Mouse (Mus musculus): ENCODE measurements at regions not wholly inside any gene's neighbourhood (a gene's known extent, or its start where the extent isn't known, plus 50 kb on each side); places are given as distances from the start of the nearest gene placed in this dataset.
"Not testable (repeated sequence)": the region's sequence is repeated elsewhere in the genome, so short reads cannot be mapped to it uniquely, and the experiment has no call there.

- TF ChIP-seq CTCF, EP300 (IDR thresholded peaks at IDR 0.05): not testable (repeated sequence)
Measured at GRCm38 (mm10) chr7:39748395-39748794, 230.8 kb downstream of the Zfp619 start.
